8 mouse cellular contexts compared by ENCODE assay signal in the genomic region with DNA sequence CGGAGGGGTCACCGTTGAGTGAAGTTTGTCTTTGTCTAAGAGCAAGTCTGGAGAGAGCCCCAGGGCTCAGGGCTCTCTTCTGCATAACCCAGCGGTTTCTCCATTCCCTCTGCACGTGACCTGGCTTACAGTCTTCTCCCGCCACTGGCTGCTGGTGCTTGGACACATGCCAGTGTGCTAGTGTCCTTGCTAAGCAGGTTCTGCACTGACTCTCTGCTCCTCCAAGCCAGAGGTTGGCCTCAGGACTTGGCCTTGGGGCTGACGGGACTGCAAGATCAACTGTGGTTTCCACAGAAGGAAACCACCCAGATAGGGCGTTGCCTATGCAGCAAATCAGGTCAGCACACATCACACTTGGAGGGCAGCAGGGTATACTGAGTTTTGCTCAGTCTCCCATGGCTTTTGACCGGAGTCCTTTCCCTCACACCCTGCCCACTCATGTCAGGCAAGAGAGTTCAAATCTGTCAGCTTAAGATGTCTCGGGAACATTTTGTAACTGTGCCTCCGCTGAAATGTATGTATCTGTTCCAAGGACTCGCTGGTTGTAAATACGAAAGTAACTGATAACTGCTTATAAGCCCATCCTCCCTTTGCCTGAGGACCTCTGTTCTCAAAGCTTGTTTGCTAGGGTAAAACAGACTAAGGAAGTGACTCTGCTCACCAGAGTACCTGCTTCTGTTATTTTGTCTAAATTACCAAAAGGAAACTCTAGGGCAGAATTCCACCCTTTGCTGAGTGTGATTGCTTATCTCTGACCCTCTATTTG. TPM values are rescaled to one million over a fixed set of nuclear protein-coding genes. Genes with fewer than 3 reads are reported as not detected.
DNase-seq lines count a peak whose midpoint lies in the region; ATAC-seq and TF ChIP-seq lines count a peak whose summit lies in the region.

No protein-coding gene starts in this region.

- no peak overlapping the region for H3K4me3 ChIP-seq in liver, adult 2 months (ENCODE audit: insufficient read depth, low read depth, low read length)

- 63% methylated on average over 12 of the region's 12 CpGs for WGBS in liver, adult 2 months

- H3K79me2 ChIP-seq in liver, adult 2 months (ENCODE audit: control insufficient read depth, insufficient read depth, low read length): no peaks in the 10 kb centered on the region

- no peak for ATAC-seq in erythroid progenitor cell, adult 5-6 weeks (replicated peaks; ENCODE audit: low FRiP score, poor library complexity, severe bottlenecking)
- ATAC-seq in frontal cortex, adult (ENCODE audit: low TSS enrichment): no peak

- no peaks in the 10 kb centered on the region for H3K4me1 ChIP-seq in liver, adult 2 months (ENCODE audit: control insufficient read depth, insufficient read depth, low read length)

- H3K9ac ChIP-seq in liver, adult 2 months (ENCODE audit: low read depth, low read length): no peak overlapping the region

- TF ChIP-seq CTCF in liver, adult 2 months (IDR thresholded peaks at IDR 0.05; ENCODE audit: low read depth, low read length): no peak

- no peaks in the 10 kb centered on the region for H3K27me3 ChIP-seq in liver, adult 2 months (ENCODE audit: control insufficient read depth, insufficient read depth, low read length)

- TF ChIP-seq POLR2A in liver, adult 2 months (IDR thresholded peaks at IDR 0.05; ENCODE audit: extremely low read depth, insufficient read depth, low read length): no peak

- H3K36me3 ChIP-seq in liver, adult 2 months (ENCODE audit: control insufficient read depth, insufficient read depth, low read length): no peaks in the 10 kb centered on the region

- H3K27ac ChIP-seq in liver, adult 2 months (replicated peaks; ENCODE audit: insufficient read depth, low read depth, low read length): peak overlapping the region; percentile 25

- peak; percentile 88 for DNase-seq in ovary, adult 18-20 months (ENCODE audit: low spot score)
- no peak for DNase-seq in ovary, postnatal 10 days (ENCODE audit: low spot score)
- DNase-seq in adrenal gland, postnatal 14 days: peak; percentile 91
- peak; percentile 50 for DNase-seq in heart, adult 8-10 months (ENCODE audit: low spot score)
- DNase-seq in liver, adult 2 months (ENCODE audit: extremely low read depth, low read depth, low spot score): peak; percentile 25
- peak; percentile 84 to 87 for DNase-seq in natural killer cell, adult 2 months (ENCODE audit: low spot score in 2 of 2)

RNA-seq across cellular contexts. Expression of a gene that starts 12.3 kb away (rescaled TPM):
- 4.3 and 20.3 TPM in 2 replicates for total RNA-seq in adrenal gland, postnatal 14 days (2021)
- 1 to 10 TPM; 1.3 to 5.2 (median 1.8) TPM for total RNA-seq in heart, adult 8-10 months (2022)
- total RNA-seq in liver, adult 2 months (2014; rRNA removed): 4.0 and 4.9 TPM in 2 replicates
- polyA plus RNA-seq in liver, adult 2 months (2012; rRNA removed): 0.44 and 0.95 TPM in 2 replicates
- total RNA-seq in erythroid progenitor cell, adult 5-6 weeks (2015; ENCODE audit: low replicate concordance): 20.9 and 25.2 TPM in 2 replicates
- 14.6 and 21.8 TPM in 2 replicates for total RNA-seq in erythroid progenitor cell, adult 5-6 weeks (2017; ENCODE audit: low replicate concordance)
